Comparison of ENCODE assay signal across 14 mouse cellular contexts in the genomic region with DNA sequence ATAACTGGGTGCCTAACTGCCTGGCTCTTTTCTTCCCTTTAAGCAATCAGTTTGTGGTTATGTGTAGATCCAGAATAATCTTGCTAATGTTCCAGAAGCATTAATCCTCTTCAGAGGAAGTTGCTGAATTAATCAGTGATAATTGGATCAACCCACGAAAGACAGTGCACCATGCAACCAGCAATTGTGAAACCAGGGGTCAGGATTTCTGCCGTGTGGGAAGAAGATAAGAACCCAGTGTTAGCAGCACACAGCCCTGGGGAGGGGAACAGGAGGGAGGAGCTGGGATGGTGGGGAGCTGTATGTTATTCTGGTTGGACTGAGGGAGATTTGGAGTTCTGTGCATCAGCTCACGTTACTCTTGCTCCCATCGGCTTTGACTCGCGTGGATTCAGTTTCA.
"Had no signal": no experiment of that assay in that cellular context is flagged by ENCODE, and none has a peak within 500 bp of the region (broad histone marks: within the 10 kb centered on the region; RNA-seq: fewer than 3 reads in every experiment).

No protein-coding gene starts in this region.

- H3K27me3 ChIP-seq: kidney, embryonic 15.5 days had no signal

- H3K27ac ChIP-seq: kidney, embryonic 15.5 days; left cerebral cortex, adult 2 months; liver, embryonic 14.5 days; midbrain, embryonic 12.5 days had no signal

- DNase-seq: kidney, adult 2 months; kidney, postnatal 10 days; kidney, postnatal 36 days; layer of hippocampus, postnatal 36 days; liver, postnatal 0 days; lung, embryonic 14.5 days; lung, postnatal 36 days; thymus, adult 18-20 months; thymus, postnatal 36 days had no signal

- H3K4me3 ChIP-seq: kidney, embryonic 15.5 days; left cerebral cortex, adult 2 months; midbrain, embryonic 12.5 days had no signal

- H3K4me1 ChIP-seq: midbrain, embryonic 12.5 days had no signal

- H3K9me3 ChIP-seq: kidney, embryonic 15.5 days; midbrain, embryonic 12.5 days had no signal

- H3K4me2 ChIP-seq: kidney, embryonic 15.5 days; lung, embryonic 14.5 days; midbrain, embryonic 12.5 days had no signal

- H3K36me3 ChIP-seq: kidney, embryonic 15.5 days; midbrain, embryonic 12.5 days had no signal

- ATAC-seq: liver, postnatal 0 days; lung, postnatal 0 days had no signal

- H3K9ac ChIP-seq: kidney, embryonic 15.5 days; liver, embryonic 14.5 days; liver, postnatal 0 days; lung, embryonic 14.5 days; midbrain, embryonic 12.5 days had no signal
